Mouse (Mus musculus) olfactory bulb, adult 2 months (tissue): ENCODE measurements around the gene Gm49027.

Experiments used
- CTCF ChIP-seq: fragments of 200-500 bp; IDR thresholded peaks from 2 replicates; pipeline ENCODE4 v1.5.1; 2012; ENCODE audit warnings: low read depth, mild to moderate bottlenecking, low read length, moderate library complexity; ENCODE audit not compliant: insufficient read depth
- POLR2A ChIP-seq: fragments of 200-500 bp; IDR thresholded peaks from 2 replicates; pipeline ENCODE4 v1.6.1; 2012; ENCODE audit warnings: mild to moderate bottlenecking, low read depth, low read length, moderate library complexity; ENCODE audit not compliant: insufficient read depth

GRCm38 (mm10) chr5:123501973-123502372 lies 23.3 kb downstream of the Gm49027 start:
- no peak for TF ChIP-seq CTCF
- TF ChIP-seq POLR2A = no peak
